Mouse (Mus musculus) adipocyte (in vitro differentiated cells): Measurements from ENCODE around the gene St8sia6.
"Not testable (repeated sequence)": the region's sequence is repeated elsewhere in the genome, so short reads cannot be mapped to it uniquely, and the experiment has no call there.

Experiments
- DNase-seq: peaks from one replicate; pipeline ENCODE4 v3.0.0-alpha.2; 2016; ENCODE audit warnings: low spot score

Gene St8sia6

DNA sequence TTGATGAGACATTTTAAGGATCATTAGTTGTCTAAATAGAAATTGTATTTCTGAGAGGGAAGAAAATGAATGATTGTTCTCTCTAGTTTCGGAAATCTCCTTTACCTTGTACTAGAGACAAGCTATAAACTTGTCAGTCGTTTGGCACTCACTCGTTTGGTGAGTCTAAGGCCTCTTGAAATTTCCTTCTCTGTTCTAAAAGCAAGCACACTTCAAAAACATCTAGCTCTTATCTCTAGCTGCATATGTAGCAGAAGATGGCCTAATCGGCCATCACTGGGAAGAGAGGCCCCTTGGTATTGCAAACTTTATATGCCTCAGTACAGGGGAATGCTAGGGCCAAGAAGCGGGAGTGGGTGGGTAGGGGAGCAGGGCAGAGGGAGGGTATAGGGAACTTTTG lies 190.2 kb downstream of the St8sia6 start:
- DNase-seq: not testable (repeated sequence)

DNA sequence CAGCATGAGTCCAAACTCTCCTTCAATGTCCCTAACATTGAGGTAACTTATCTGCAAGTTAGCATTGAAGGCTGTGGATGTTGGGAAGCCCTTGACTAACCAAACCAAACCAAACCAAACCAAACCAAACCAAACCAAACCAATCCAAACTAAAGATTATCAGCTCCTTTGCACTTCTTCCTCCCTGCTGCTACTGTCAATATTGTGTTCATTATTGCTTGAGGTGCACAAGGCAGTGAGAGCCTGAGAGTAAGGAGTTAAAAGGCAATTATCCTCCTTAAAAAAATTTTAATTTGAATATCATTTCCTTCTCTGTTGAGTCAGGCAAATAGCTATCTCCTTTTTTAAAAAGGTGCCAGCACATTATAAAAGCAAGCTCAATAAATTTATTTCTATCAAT lies 190.8 kb downstream of the St8sia6 start:
- DNase-seq: no peak
